32 mouse cellular contexts compared by ENCODE assay signal in the genomic region with DNA sequence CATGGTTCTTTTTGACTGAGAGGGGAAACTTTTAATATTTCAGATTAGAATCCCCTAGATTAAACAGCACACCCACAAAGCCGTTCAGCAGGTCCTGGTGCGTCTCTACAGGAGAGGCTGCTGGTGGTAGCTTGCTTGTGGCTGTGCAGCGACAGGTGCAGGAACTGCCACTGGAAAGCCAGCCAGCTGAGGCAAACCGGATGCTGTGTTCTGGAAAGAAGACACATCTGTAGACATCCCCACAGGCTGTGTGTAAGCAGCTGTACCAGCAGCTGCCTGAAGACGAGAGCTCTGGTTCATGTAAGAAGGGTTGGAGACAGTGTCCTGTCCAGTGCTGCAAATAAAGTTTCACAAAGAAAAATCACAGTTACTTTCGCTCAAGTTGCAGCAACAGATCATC. TPM values are rescaled to one million over a fixed set of nuclear protein-coding genes. Genes with fewer than 3 reads are reported as not detected.
DNase-seq lines count a peak whose midpoint lies in the region; ATAC-seq and TF ChIP-seq lines count a peak whose summit lies in the region.
"Had no signal": no experiment of that assay in that cellular context is flagged by ENCODE, and none has a peak within 500 bp of the region (broad histone marks: within the 10 kb centered on the region; RNA-seq: fewer than 3 reads in every experiment).

No protein-coding gene starts in this region.

- peak overlapping the region; percentile 51; the same call in 1 of the 2 replicates for H3K4me2 ChIP-seq in CH12.LX (ENCODE audit: insufficient read depth, low read depth, poor library complexity, severe bottlenecking)
- no peak overlapping the region for H3K4me2 ChIP-seq in intestine, postnatal 0 days (replicated peaks; ENCODE audit: low read depth)
- H3K4me2 ChIP-seq: embryonic facial prominence, embryonic 15.5 days; forebrain, embryonic 15.5 days; heart, embryonic 13.5 days; hindbrain, embryonic 15.5 days; limb, embryonic 15.5 days; liver, embryonic 13.5 days; neural tube, embryonic 15.5 days had no signal

- no peak overlapping the region for H3K4me3 ChIP-seq in CH12.LX (replicated peaks in 1 of 3; ENCODE audit: low read depth in 2 of 3, low read length in 2 of 3, poor library complexity in 1 of 3)
- no peak overlapping the region for H3K4me3 ChIP-seq in thymus, adult 2 months (ENCODE audit: control insufficient read depth, insufficient read depth, low read length)
- H3K4me3 ChIP-seq in intestine, postnatal 0 days (ENCODE audit: low read depth, low read length): no peak overlapping the region
- H3K4me3 ChIP-seq: embryonic facial prominence, embryonic 15.5 days; forebrain, embryonic 15.5 days; heart, embryonic 13.5 days; hindbrain, embryonic 10.5 days; hindbrain, embryonic 15.5 days; limb, embryonic 10.5 days; limb, embryonic 15.5 days; liver, embryonic 13.5 days; neural tube, embryonic 15.5 days had no signal

- no peak for ATAC-seq in intestine, postnatal 0 days
- ATAC-seq: activated CD4-positive, CD25-positive, alpha-beta regulatory T cell, adult 4 months; forebrain, embryonic 15.5 days; inflammation-experienced regulatory T-cells, adult 6 months; lung, postnatal 0 days had no signal

- no peak overlapping the region for H3K9ac ChIP-seq in CH12.LX (ENCODE audit: insufficient read depth, low read depth)
- no peak overlapping the region for H3K9ac ChIP-seq in intestine, postnatal 0 days (ENCODE audit: low read depth, low read length)
- H3K9ac ChIP-seq: embryonic facial prominence, embryonic 15.5 days; forebrain, embryonic 15.5 days; heart, embryonic 13.5 days; hindbrain, embryonic 15.5 days; limb, embryonic 15.5 days; liver, embryonic 13.5 days; neural tube, embryonic 15.5 days had no signal

- no peaks in the 10 kb centered on the region for H3K27me3 ChIP-seq in CH12.LX (replicated peaks)
- no peaks in the 10 kb centered on the region for H3K27me3 ChIP-seq in thymus, adult 2 months (ENCODE audit: control insufficient read depth, insufficient read depth, low read length)
- H3K27me3 ChIP-seq in intestine, postnatal 0 days (replicated peaks; ENCODE audit: control insufficient read depth, insufficient read depth, low read length): no peaks in the 10 kb centered on the region
- H3K27me3 ChIP-seq: embryonic facial prominence, embryonic 15.5 days; forebrain, embryonic 15.5 days; heart, embryonic 13.5 days; hindbrain, embryonic 15.5 days; limb, embryonic 15.5 days; liver, embryonic 13.5 days; neural tube, embryonic 15.5 days had no signal

- no peaks in the 10 kb centered on the region for H3K79me2 ChIP-seq in CH12.LX (replicated peaks; ENCODE audit: control insufficient read depth, extremely low read depth, insufficient read depth, poor library complexity, severe bottlenecking)

- H3K9me3 ChIP-seq in CH12.LX (replicated peaks; ENCODE audit: low read length): no peaks in the 10 kb centered on the region
- H3K9me3 ChIP-seq in intestine, postnatal 0 days (ENCODE audit: control insufficient read depth): no peaks in the 10 kb centered on the region
- H3K9me3 ChIP-seq: embryonic facial prominence, embryonic 15.5 days; forebrain, embryonic 15.5 days; heart, embryonic 13.5 days; hindbrain, embryonic 10.5 days; hindbrain, embryonic 15.5 days; limb, embryonic 10.5 days; limb, embryonic 15.5 days; liver, embryonic 13.5 days; neural tube, embryonic 15.5 days had no signal

- H3K36me3 ChIP-seq in CH12.LX (replicated peaks in 1 of 2; ENCODE audit: control insufficient read depth in 1 of 2, insufficient read depth in 1 of 2, low read length in 1 of 2): peaks cover 0 to 22% of the 10 kb centered on the region in 2 experiments
- H3K36me3 ChIP-seq in thymus, adult 2 months (ENCODE audit: control insufficient read depth, insufficient read depth, low read length): peaks cover 6% of the 10 kb centered on the region; the same call in 1 of the 2 replicates
- peaks cover 15% of the 10 kb centered on the region; the same call in 1 of the 2 replicates for H3K36me3 ChIP-seq in intestine, postnatal 0 days (ENCODE audit: control insufficient read depth, insufficient read depth)

- dilution Hi-C loops in CH12.LX (cut with MboI; ENCODE audit: extremely low pct_ligation_motif_present, extremely low pct_unique_long_range_greater_than_20kb, low sequenced_read_pairs): no loop called here

- TF ChIP-seq EP300 in CH12.LX (IDR thresholded peaks at IDR 0.05; ENCODE audit: low read length): peak; percentile 65

- no peak for TF ChIP-seq POLR2A in CH12.LX (IDR thresholded peaks at IDR 0.05; ENCODE audit: low read depth, low read length)
- TF ChIP-seq POLR2A in thymus, adult 2 months (IDR thresholded peaks at IDR 0.05; ENCODE audit: control insufficient read depth, extremely low read depth, insufficient read depth, low read length, poor library complexity): no peak

- DNase-seq in gastrocnemius, postnatal 14 days: peak; percentile 8
- DNase-seq in gastrocnemius, postnatal 25 days: no peak
- peak; percentile 75 for DNase-seq in CH12.LX (ENCODE audit: extremely low read depth)
- DNase-seq in thymus, adult 2 months: peak; percentile 22
- DNase-seq in thymus, postnatal 36 days: peak; percentile 19 to 53
- no peak for DNase-seq in urinary bladder, adult 2 months (ENCODE audit: low spot score)
- DNase-seq: adrenal gland, adult 2 months; adrenal gland, postnatal 36 days; B cell, adult 2 months; cerebellum, adult 18-20 months; cerebellum, postnatal 10 days; kidney, adult 18-20 months; kidney, postnatal 10 days; layer of hippocampus, adult 9-11 months; liver, embryonic 13.5 days; lung, adult 18-20 months; midbrain, embryonic 14.5 days; spleen, adult 18-20 months had no signal

- H3K4me1 ChIP-seq in CH12.LX (ENCODE audit: control insufficient read depth in 1 of 2, insufficient read depth in 2 of 2): peaks cover 14 to 35% of the 10 kb centered on the region in 2 experiments
- H3K4me1 ChIP-seq in thymus, adult 2 months (replicated peaks; ENCODE audit: control insufficient read depth, insufficient read depth, low read length): peaks cover 3% of the 10 kb centered on the region; the same call in 1 of the 2 replicates
- no peaks in the 10 kb centered on the region for H3K4me1 ChIP-seq in intestine, postnatal 0 days (replicated peaks; ENCODE audit: control insufficient read depth, insufficient read depth, low read length)
- H3K4me1 ChIP-seq: embryonic facial prominence, embryonic 15.5 days; forebrain, embryonic 15.5 days; heart, embryonic 13.5 days; hindbrain, embryonic 10.5 days; hindbrain, embryonic 15.5 days; limb, embryonic 10.5 days; limb, embryonic 15.5 days; liver, embryonic 13.5 days; neural tube, embryonic 15.5 days had no signal

- in situ Hi-C loops in CH12.LX (cut with MboI; ENCODE audit: low pct_ligation_motif_present, low pct_unique_long_range_greater_than_20kb, low sequenced_read_pairs): no loop called here

- 60% methylated on average over 6 of the region's 6 CpGs for WGBS in thymus, adult 2 months
- WGBS in intestine, postnatal 0 days: 59% methylated on average over 6 of the region's 6 CpGs

- no peak for TF ChIP-seq RAD21 in CH12.LX (IDR thresholded peaks at IDR 0.05; ENCODE audit: low read depth, low read length)

- peak overlapping the region; percentile 30; the same call in 1 of the 2 replicates for H3K27ac ChIP-seq in CH12.LX (ENCODE audit: insufficient read depth, low read depth)
- H3K27ac ChIP-seq in thymus, adult 2 months (ENCODE audit: control insufficient read depth, insufficient read depth, low read length): no peak overlapping the region
- H3K27ac ChIP-seq in intestine, postnatal 0 days (ENCODE audit: low read depth, low read length): no peak overlapping the region
- H3K27ac ChIP-seq: embryonic facial prominence, embryonic 15.5 days; forebrain, embryonic 15.5 days; heart, embryonic 13.5 days; hindbrain, embryonic 10.5 days; hindbrain, embryonic 15.5 days; limb, embryonic 10.5 days; limb, embryonic 15.5 days; liver, embryonic 13.5 days; macrophage; neural tube, embryonic 15.5 days had no signal

- intact Hi-C loops in gastrocnemius, postnatal 14 days (cut with DNase I; ENCODE audit: low total_unique reads): no loop called here

- TF ChIP-seq CTCF in CH12.LX (conservative IDR thresholded peaks at IDR 0.05 in 1 of 2, IDR thresholded peaks at IDR 0.05 in 1 of 2; ENCODE audit: low read depth in 2 of 2, low read length in 2 of 2): no peak
- TF ChIP-seq CTCF in thymus, adult 2 months (IDR thresholded peaks at IDR 0.05; ENCODE audit: borderline replicate concordance, control insufficient read depth, extremely low read depth, insufficient read depth, low read length, poor library complexity): no peak
- no peak for TF ChIP-seq CTCF in intestine, postnatal 0 days (IDR thresholded peaks at IDR 0.05; ENCODE audit: low read depth)

TF ChIP-seq in CH12.LX, 34 proteins besides CTCF, POLR2A, EP300 and RAD21:
- peak; percentile 99 for TF ChIP-seq TCF12 (IDR thresholded peaks at IDR 0.05; ENCODE audit: low read depth, low read length)
- no peak for TF ChIP-seq MAX (IDR thresholded peaks at IDR 0.05; ENCODE audit: low read length)
- TF ChIP-seq ZNF384 (IDR thresholded peaks at IDR 0.05; ENCODE audit: low read depth, low read length): no peak
- TF ChIP-seq ETS1 (conservative IDR thresholded peaks at IDR 0.05; ENCODE audit: low read depth, low read length): peak; percentile 78; the same call in 1 of the 2 replicates
- TF ChIP-seq ZC3H11A (IDR thresholded peaks at IDR 0.05; ENCODE audit: low read depth, low read length): no peak

RNA-seq across cellular contexts. Expression of gene Cacnb4, which starts 18.0 kb away (rescaled TPM):
- total RNA-seq in gastrocnemius, postnatal 14 days (2021): under 1 TPM; 0.23 to 0.29 TPM
- total RNA-seq in gastrocnemius, postnatal 25 days (2021): under 1 TPM; 0.15 to 0.19 TPM
- total RNA-seq in CH12.LX (2012; rRNA removed) (0.92 and 3.4 TPM in 2 replicates), CH12.LX (2014; rRNA removed) (0.77 and 0.93 TPM in 2 replicates)
- polyA plus RNA-seq in CH12.LX (2012; ENCODE audit: insufficient read length, low read depth): 1.3 and 1.5 TPM in 2 replicates
- 0.04 and 0.06 TPM in 2 replicates for polyA plus RNA-seq in thymus, adult 2 months (2012; rRNA removed)
- polyA plus RNA-seq in urinary bladder, adult 2 months (2012; rRNA removed): 0.74 and 0.75 TPM in 2 replicates
- 0.50 and 0.51 TPM in 2 replicates for polyA plus RNA-seq in intestine, postnatal 0 days (2015; fragmentation: Nextera tagmentation; extraction: Ambion mirVana)
- total RNA-seq: common myeloid progenitor, adult 5-6 weeks had no signal
- polyA plus RNA-seq: adrenal gland, adult 2 months had no signal

RNA-seq across cellular contexts. Expression of gene Stam2, which starts 47.5 kb away (rescaled TPM):
- total RNA-seq in gastrocnemius, postnatal 14 days (2021): 10 to 100 TPM; 11.8 to 12.2 TPM
- 1 to 10 TPM; 7.0 to 9.1 TPM for total RNA-seq in gastrocnemius, postnatal 25 days (2021)
- 9.3 and 10.3 TPM in 2 replicates for total RNA-seq in CH12.LX (2012; rRNA removed)
- 16.5 and 20.7 TPM in 2 replicates for total RNA-seq in CH12.LX (2014; rRNA removed)
- polyA plus RNA-seq in CH12.LX (2012; ENCODE audit: insufficient read length, low read depth): 19.8 and 20.5 TPM in 2 replicates
- 10.1 and 10.2 TPM in 2 replicates for polyA plus RNA-seq in thymus, adult 2 months (2012; rRNA removed)
- 17.5 and 18.9 TPM in 2 replicates for polyA plus RNA-seq in urinary bladder, adult 2 months (2012; rRNA removed)
- polyA plus RNA-seq in intestine, postnatal 0 days (2015; fragmentation: Nextera tagmentation; extraction: Ambion mirVana): 28.3 and 28.4 TPM in 2 replicates

Comparison
In these comparisons a context has a peak if more than half of its experiments do, and no peak if none do; other contexts are left out.
1. DNase-seq: peak in gastrocnemius, postnatal 14 days (single experiment), CH12.LX (single experiment), thymus, adult 2 months (single experiment) and thymus, postnatal 36 days (2 of 2); none in gastrocnemius, postnatal 25 days (single experiment) and urinary bladder, adult 2 months (single experiment).